Mouse (Mus musculus) cortical plate, adult 2 months (tissue): ENCODE data around the gene Morn1. TPM values are rescaled to one million over a fixed set of nuclear protein-coding genes. Genes with fewer than 3 reads are reported as not detected.

Experiments
- H3K27ac ChIP-seq: fragments of 200-500 bp; 2 replicates; pipeline ENCODE4 v1.5.1; 2012; ENCODE audit warnings: low read length, control low read depth, inconsistent platforms; ENCODE audit not compliant: insufficient read depth
- H3K4me1 ChIP-seq: fragments of 200-500 bp; 2 replicates; pipeline ENCODE4 v1.6.1; 2011; ENCODE audit warnings: low read length; ENCODE audit not compliant: control insufficient read depth, insufficient read depth
- H3K4me3 ChIP-seq: fragments of 200-500 bp; 2 replicates; pipeline ENCODE4 v1.5.1; 2011; ENCODE audit warnings: mild to moderate bottlenecking, low read length, control low read depth; ENCODE audit not compliant: insufficient read depth
- CTCF ChIP-seq: fragments of 200-500 bp; IDR thresholded peaks from 2 replicates; pipeline ENCODE4 v1.5.1; 2011; ENCODE audit warnings: mild to moderate bottlenecking, control low read depth, low read length; ENCODE audit not compliant: insufficient read depth; ENCODE audit errors: extremely low read depth
- POLR2A ChIP-seq: fragments of 200-500 bp; IDR thresholded peaks from 2 replicates; pipeline ENCODE4 v1.6.1; 2011; ENCODE audit warnings: mild to moderate bottlenecking, low read length, control low read depth; ENCODE audit not compliant: insufficient read depth; ENCODE audit errors: extremely low read depth
- polyA plus RNA-seq: library from polyadenylated mRNA; depleted of rRNA; stranded (reverse); fragments of >200 nt; gene quantifications from 2 replicates; pipeline ENCODE4 v1.2.3, GENCODE M21; 2012

Gene Morn1
- polyA plus RNA-seq, 1 experiment: 12.4 TPM

- TF ChIP-seq POLR2A (no peak), CTCF (no peak)
- no peak overlapping the region for H3K4me3 ChIP-seq
- no peak overlapping the region for H3K27ac ChIP-seq
- peaks cover 13% of the 10 kb centered on the region for H3K4me1 ChIP-seq
Observed at GRCm38 (mm10) chr4:155146107-155146823, 59.9 kb downstream of the Morn1 start.

GRCm38 (mm10) chr4:155148453-155148852, 62.1 kb downstream of the Morn1 start:
- Histone ChIP-seq H3K4me3 (no peak overlapping the region), H3K4me1 (peaks cover 16% of the 10 kb centered on the region), H3K27ac (no peak overlapping the region)
- TF ChIP-seq POLR2A (no peak), CTCF (no peak)

- Histone ChIP-seq H3K4me1 (peaks cover 15% of the 10 kb centered on the region), H3K27ac (no peak overlapping the region), H3K4me3 (no peak overlapping the region)
- TF ChIP-seq CTCF (no peak), POLR2A (no peak)
Observed at GRCm38 (mm10) chr4:155148910-155149698, 62.7 kb downstream of the Morn1 start.

GRCm38 (mm10) chr4:155149941-155150275, 63.5 kb downstream of the Morn1 start:
- Histone ChIP-seq H3K4me3 (no peak overlapping the region; the same call in 1 of the 2 replicates), H3K27ac (peak overlapping the region; percentile 28; the same call in 1 of the 2 replicates), H3K4me1 (peaks cover 11% of the 10 kb centered on the region)
- no peak for TF ChIP-seq POLR2A
- TF ChIP-seq CTCF: no peak

GRCm38 (mm10) chr4:155150276-155151113, 64.1 kb downstream of the Morn1 start:
- TF ChIP-seq CTCF: no peak
- Histone ChIP-seq H3K4me3 (peak overlapping the region; percentile 18), H3K27ac (peak overlapping the region; percentile 57; the same call in 1 of the 2 replicates), H3K4me1 (peaks cover 10% of the 10 kb centered on the region)

GRCm38 (mm10) chr4:155151221-155151788, 64.9 kb downstream of the Morn1 start:
- H3K27ac ChIP-seq: no peak overlapping the region; the same call in 1 of the 2 replicates
- peaks cover 8% of the 10 kb centered on the region for H3K4me1 ChIP-seq
- no peak overlapping the region; the same call in 1 of the 2 replicates for H3K4me3 ChIP-seq
- TF ChIP-seq CTCF (no peak), POLR2A (no peak)

GRCm38 (mm10) chr4:155151845-155152244, 65.5 kb downstream of the Morn1 start:
- no peak overlapping the region for H3K27ac ChIP-seq
- TF ChIP-seq CTCF (no peak), POLR2A (no peak)
- no peak overlapping the region for H3K4me3 ChIP-seq
- peaks cover 8% of the 10 kb centered on the region for H3K4me1 ChIP-seq

- H3K27ac ChIP-seq: no peak overlapping the region
- peaks cover 8% of the 10 kb centered on the region for H3K4me1 ChIP-seq
- TF ChIP-seq CTCF: no peak
- no peak for TF ChIP-seq POLR2A
- H3K4me3 ChIP-seq: no peak overlapping the region
Observed at GRCm38 (mm10) chr4:155152476-155152875, 66.1 kb downstream of the Morn1 start.
